Mouse (Mus musculus): ENCODE measurements around the gene Sirpb1b.
"Not testable (repeated sequence)": the region's sequence is repeated elsewhere in the genome, so short reads cannot be mapped to it uniquely, and the experiment has no call there.

The Sirpb1b gene

GRCm38 (mm10) chr3:15574887-15575286 lies at the start of gene Sirpb1b:
Gene Sirpb1b, minus strand, starts transcription at chr3:15575065.
- DNase-seq (ENCODE audit: extremely low spot score, low spot score) = not testable (repeated sequence)

- DNase-seq (ENCODE audit: extremely low spot score, low spot score) = not testable (repeated sequence)
These were observed 15.7 kb upstream of the Sirpb1b start for GRCm38 (mm10) chr3:15590377-15591117.

- not testable (repeated sequence) for DNase-seq (ENCODE audit: extremely low spot score, low spot score)
These were observed 11.8 kb upstream of the Sirpb1b start for GRCm38 (mm10) chr3:15586665-15587064.

GRCm38 (mm10) chr3:15583452-15583851 lies 8.6 kb upstream of the Sirpb1b start:
- no peak for DNase-seq (ENCODE audit: extremely low spot score, low spot score)

GRCm38 (mm10) chr3:15582948-15583347 lies 8.1 kb upstream of the Sirpb1b start:
- not testable (repeated sequence) for DNase-seq (ENCODE audit: extremely low spot score, low spot score)

GRCm38 (mm10) chr3:15576466-15576865 lies 1.6 kb upstream of the Sirpb1b start:
- not testable (repeated sequence) for DNase-seq (ENCODE audit: extremely low spot score, low spot score)

- no peak for DNase-seq (ENCODE audit: extremely low spot score, low spot score)
These were observed 46.3 kb downstream of the Sirpb1b start for GRCm38 (mm10) chr3:15528589-15528988.

GRCm38 (mm10) chr3:15513608-15514007 lies 61.3 kb downstream of the Sirpb1b start:
- not testable (repeated sequence) for DNase-seq (ENCODE audit: extremely low spot score, low spot score)

GRCm38 (mm10) chr3:15507792-15508321 lies 67.0 kb downstream of the Sirpb1b start:
- DNase-seq (ENCODE audit: extremely low spot score, low spot score) = not testable (repeated sequence)

GRCm38 (mm10) chr3:15474831-15475230 lies 100.0 kb downstream of the Sirpb1b start:
- DNase-seq (ENCODE audit: extremely low spot score, low spot score) = not testable (repeated sequence)

- not testable (repeated sequence) for DNase-seq (ENCODE audit: extremely low spot score, low spot score)
These were observed 104.7 kb downstream of the Sirpb1b start for GRCm38 (mm10) chr3:15470158-15470557.

Measured in neural tube, embryonic 10.5 days (tissue).